Mouse (Mus musculus) layer of hippocampus, postnatal 14 days (tissue): ENCODE data around the gene Hist1h2bk. TPM values are rescaled to one million over a fixed set of nuclear protein-coding genes. Genes with fewer than 3 reads are reported as not detected.

ENCODE experiments used
- microRNA-seq, 2 experiments: library from miRNA; unstranded; fragments of <30 nt; microRNA quantifications; one replicate each; pipeline ENCODE4 v1.2.0; 2021
- total RNA-seq, 2 experiments: library from RNA; stranded (reverse); gene quantifications; 2 replicates each; pipeline ENCODE4 v1.2.3; 2021

The Hist1h2bk gene
- total RNA-seq, 2 experiments from 2014 or later: 22.2 to 42.1 TPM

Small RNA genes within 50 kb of the gene (microRNA-seq; reads per million reads assigned to microRNA genes)
- gene Gm26300 (0 reads per million in 2 experiments), gene Gm44390 (0 reads per million in 2 experiments), gene Gm44486 (0 reads per million in 2 experiments)

Other genes with a start within 250 kb of the Hist1h2bk start
- 1 to 10 TPM; 1.7 to 1.8 TPM for gene Hist1h2an, start 248.7 kb upstream of the Hist1h2bk start, total RNA-seq
- 10 to 100 TPM; 12.3 to 16.4 TPM for gene Hist1h2bp, start 248.4 kb upstream of the Hist1h2bk start, total RNA-seq
- 10 to 100 TPM; 47.8 to 64.2 TPM for gene Hist1h2bq, start 225.7 kb upstream of the Hist1h2bk start, total RNA-seq
- 10 to 100 TPM; 28.2 to 31.2 TPM for gene Hist1h2ao, start 225.4 kb upstream of the Hist1h2bk start, total RNA-seq
- 100 to 1,000 TPM; 159 to 222 TPM for gene Hist1h4m, start 224.1 kb upstream of the Hist1h2bk start, total RNA-seq
- gene Hist1h4n, start 203.7 kb upstream of the Hist1h2bk start, total RNA-seq: 10 to 100 TPM; 30.8 to 35.7 TPM
- gene Hist1h2ap, start 202.4 kb upstream of the Hist1h2bk start, total RNA-seq: 10 to 100 TPM; 20.7 to 37.1 TPM
- 10 to 100 TPM; 48.0 to 64.3 TPM for gene Hist1h2br, start 202.1 kb upstream of the Hist1h2bk start, total RNA-seq
- gene Zfp184, start 90.8 kb upstream of the Hist1h2bk start, total RNA-seq: 1 to 10 TPM; 3.4 to 3.8 TPM
- gene Pom121l2, start 54.7 kb upstream of the Hist1h2bk start, total RNA-seq: under 1 TPM in 1 of 2 experiments, not detected in 1; 0.19 TPM
- under 1 TPM in 1 of 2 experiments, not detected in 1; 0.46 TPM for gene Prss16, start 26.1 kb upstream of the Hist1h2bk start, total RNA-seq
- gene Hist1h2ah, start 302 bp upstream of the Hist1h2bk start, total RNA-seq: 10 to 100 TPM; 60.0 to 62.5 TPM
- 10 to 100 TPM; 42.3 to 60.3 TPM for gene Hist1h4i, start 5.5 kb downstream of the Hist1h2bk start, total RNA-seq
- gene Hist1h2ag, start 7.1 kb downstream of the Hist1h2bk start, total RNA-seq: 10 to 100 TPM; 26.7 to 27.2 TPM
- 10 to 100 TPM; 17.3 to 22.7 TPM for gene Hist1h2bj, start 7.3 kb downstream of the Hist1h2bk start, total RNA-seq
- not detected for gene Vmn1r188, start 48.6 kb downstream of the Hist1h2bk start, total RNA-seq
- not detected for gene Vmn1r189, start 70.0 kb downstream of the Hist1h2bk start, total RNA-seq
- not detected for gene Vmn1r191, start 148.1 kb downstream of the Hist1h2bk start, total RNA-seq
- not detected for gene Vmn1r192, start 155.3 kb downstream of the Hist1h2bk start, total RNA-seq
- gene Vmn1r193, start 187.3 kb downstream of the Hist1h2bk start, total RNA-seq: not detected
- not detected for gene Vmn1r194, start 208.3 kb downstream of the Hist1h2bk start, total RNA-seq
- not detected for gene Vmn1r195, start 234.7 kb downstream of the Hist1h2bk start, total RNA-seq